Mouse (Mus musculus): ENCODE measurements around the gene Maats1. TPM values are rescaled to one million over a fixed set of nuclear protein-coding genes. Genes with fewer than 3 reads are reported as not detected.

Maats1 gene
- polyA plus RNA-seq, 1 experiment from 2014 or later = 0.10 TPM

DNA sequence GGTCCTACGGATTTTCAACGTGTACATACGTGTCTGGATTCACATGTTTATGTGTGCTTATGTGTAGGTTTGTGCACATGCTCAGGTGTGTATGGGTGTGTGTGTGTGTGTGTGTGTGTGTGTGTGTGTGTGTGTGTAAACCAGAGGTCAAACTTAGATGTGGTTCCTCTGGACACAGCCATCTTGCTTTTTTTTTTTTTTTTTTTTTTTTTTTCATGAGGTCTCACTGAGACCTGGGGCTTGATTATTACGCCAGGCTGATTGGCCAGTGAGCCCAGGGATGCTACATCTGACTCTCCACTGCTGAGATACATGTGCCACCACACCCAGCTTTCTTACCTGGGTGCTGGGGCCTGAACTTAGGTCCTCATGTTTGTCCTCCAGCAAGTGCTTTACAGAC lies 22.9 kb downstream of the Maats1 start:
- Histone ChIP-seq H3K36me3 (no peaks in the 10 kb centered on the region), H3K27me3 (no peaks in the 10 kb centered on the region), H3K4me3 (no peak overlapping the region), H3K9me3 (replicated peaks) (no peaks in the 10 kb centered on the region), H3K9ac (no peak overlapping the region), H3K4me2 (no peak overlapping the region), H3K4me1 (replicated peaks) (0 out of 2 replicates have a peak, but pooled peaks cover 2% of the 10 kb centered on the region), H3K27ac (no peak overlapping the region)
- WGBS = 81% methylated on average over 4 of the region's 4 CpGs
- ATAC-seq (replicated peaks; ENCODE audit: insufficient number of reproducible peaks, insufficient read depth, low FRiP score, low read depth) = no peak

DNA sequence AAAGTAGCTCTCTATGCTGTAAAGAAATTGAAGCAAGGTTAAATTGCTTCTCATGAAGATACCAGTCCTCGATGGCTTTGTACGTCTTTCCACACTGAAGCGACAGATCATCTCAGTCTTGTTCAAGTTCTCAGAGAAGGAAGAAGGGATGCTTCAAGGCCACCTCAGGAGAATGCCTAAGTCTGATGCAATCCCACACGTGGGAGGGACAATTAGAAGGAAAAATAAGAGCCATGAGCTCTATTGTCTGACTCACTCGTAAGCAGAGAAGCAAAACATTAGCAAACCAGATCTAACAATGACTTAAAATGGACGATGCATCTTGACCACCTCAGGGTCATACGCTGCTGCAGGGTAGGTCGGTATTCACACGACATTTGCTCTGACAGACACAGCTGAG lies 23.5 kb downstream of the Maats1 start:
- H3K9ac ChIP-seq = no peak overlapping the region
- no peak overlapping the region for H3K27ac ChIP-seq
- 0 out of 2 replicates have a peak, but pooled peaks cover 2% of the 10 kb centered on the region for H3K4me1 ChIP-seq (replicated peaks)
- H3K4me2 ChIP-seq = no peak overlapping the region
- ATAC-seq (replicated peaks; ENCODE audit: insufficient number of reproducible peaks, insufficient read depth, low FRiP score, low read depth) = no peak
- H3K9me3 ChIP-seq (replicated peaks) = no peaks in the 10 kb centered on the region
- H3K36me3 ChIP-seq = no peaks in the 10 kb centered on the region
- 73% methylated on average over 9 of the region's 9 CpGs for WGBS
- no peaks in the 10 kb centered on the region for H3K27me3 ChIP-seq
- H3K4me3 ChIP-seq = no peak overlapping the region

DNA sequence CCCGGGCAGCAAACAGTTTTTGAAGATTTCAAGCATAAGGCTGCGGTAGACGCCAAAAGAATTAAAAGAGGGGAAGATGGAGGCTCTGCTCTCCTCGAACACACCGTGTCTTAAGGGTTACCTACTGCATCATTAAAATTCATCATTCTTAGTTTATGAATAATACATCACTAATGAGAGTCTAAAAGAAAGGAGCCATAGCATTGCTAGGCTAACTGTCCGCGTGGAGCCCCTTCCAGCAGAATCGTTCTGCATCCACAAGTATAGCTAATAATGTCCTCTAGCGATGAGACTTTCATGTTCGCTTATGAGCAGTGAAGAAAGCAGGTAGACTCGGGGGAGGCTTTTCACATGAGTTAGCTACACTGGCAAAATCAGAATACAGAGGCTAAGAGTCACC lies 33.7 kb downstream of the Maats1 start:
- H3K9me3 ChIP-seq (replicated peaks) = no peaks in the 10 kb centered on the region
- no peaks in the 10 kb centered on the region; the same call in 1 of the 2 replicates for H3K4me1 ChIP-seq (replicated peaks)
- ATAC-seq (replicated peaks; ENCODE audit: insufficient number of reproducible peaks, insufficient read depth, low FRiP score, low read depth) = no peak
- no peak overlapping the region for H3K4me3 ChIP-seq
- H3K9ac ChIP-seq = no peak overlapping the region
- no peak overlapping the region for H3K4me2 ChIP-seq
- H3K36me3 ChIP-seq = no peaks in the 10 kb centered on the region
- H3K27me3 ChIP-seq = no peaks in the 10 kb centered on the region
- H3K27ac ChIP-seq = no peak overlapping the region
- WGBS = 83% methylated on average over 11 of the region's 11 CpGs

GRCm38 (mm10) chr16:38307651-38308050 lies 34.3 kb downstream of the Maats1 start:
- Histone ChIP-seq H3K9me3 (replicated peaks) (no peaks in the 10 kb centered on the region), H3K4me2 (no peak overlapping the region), H3K36me3 (no peaks in the 10 kb centered on the region), H3K27ac (no peak overlapping the region), H3K4me3 (no peak overlapping the region), H3K4me1 (replicated peaks) (no peaks in the 10 kb centered on the region; the same call in 1 of the 2 replicates), H3K27me3 (no peaks in the 10 kb centered on the region), H3K9ac (no peak overlapping the region)
- 66% methylated on average over 7 of the region's 7 CpGs for WGBS
- no peak for ATAC-seq (replicated peaks; ENCODE audit: insufficient number of reproducible peaks, insufficient read depth, low FRiP score, low read depth)

GRCm38 (mm10) chr16:38307221-38307605 lies 34.7 kb downstream of the Maats1 start:
- Histone ChIP-seq H3K27ac (no peak overlapping the region), H3K36me3 (no peaks in the 10 kb centered on the region), H3K4me3 (no peak overlapping the region), H3K9me3 (replicated peaks) (no peaks in the 10 kb centered on the region), H3K4me1 (replicated peaks) (no peaks in the 10 kb centered on the region; the same call in 1 of the 2 replicates), H3K4me2 (no peak overlapping the region), H3K27me3 (no peaks in the 10 kb centered on the region), H3K9ac (no peak overlapping the region)
- WGBS = 58% methylated on average over 5 of the region's 5 CpGs
- no peak for ATAC-seq (replicated peaks; ENCODE audit: insufficient number of reproducible peaks, insufficient read depth, low FRiP score, low read depth)

- Histone ChIP-seq H3K27me3 (no peaks in the 10 kb centered on the region), H3K4me1 (replicated peaks) (no peaks in the 10 kb centered on the region; the same call in 1 of the 2 replicates), H3K9ac (no peak overlapping the region), H3K9me3 (replicated peaks) (no peaks in the 10 kb centered on the region), H3K36me3 (no peaks in the 10 kb centered on the region), H3K4me2 (no peak overlapping the region), H3K4me3 (no peak overlapping the region), H3K27ac (no peak overlapping the region)
- ATAC-seq (replicated peaks; ENCODE audit: insufficient number of reproducible peaks, insufficient read depth, low FRiP score, low read depth) = no peak
- 50% methylated on average over 18 of the region's 18 CpGs for WGBS
Measured at GRCm38 (mm10) chr16:38306571-38307220, 35.2 kb downstream of the Maats1 start.

DNA sequence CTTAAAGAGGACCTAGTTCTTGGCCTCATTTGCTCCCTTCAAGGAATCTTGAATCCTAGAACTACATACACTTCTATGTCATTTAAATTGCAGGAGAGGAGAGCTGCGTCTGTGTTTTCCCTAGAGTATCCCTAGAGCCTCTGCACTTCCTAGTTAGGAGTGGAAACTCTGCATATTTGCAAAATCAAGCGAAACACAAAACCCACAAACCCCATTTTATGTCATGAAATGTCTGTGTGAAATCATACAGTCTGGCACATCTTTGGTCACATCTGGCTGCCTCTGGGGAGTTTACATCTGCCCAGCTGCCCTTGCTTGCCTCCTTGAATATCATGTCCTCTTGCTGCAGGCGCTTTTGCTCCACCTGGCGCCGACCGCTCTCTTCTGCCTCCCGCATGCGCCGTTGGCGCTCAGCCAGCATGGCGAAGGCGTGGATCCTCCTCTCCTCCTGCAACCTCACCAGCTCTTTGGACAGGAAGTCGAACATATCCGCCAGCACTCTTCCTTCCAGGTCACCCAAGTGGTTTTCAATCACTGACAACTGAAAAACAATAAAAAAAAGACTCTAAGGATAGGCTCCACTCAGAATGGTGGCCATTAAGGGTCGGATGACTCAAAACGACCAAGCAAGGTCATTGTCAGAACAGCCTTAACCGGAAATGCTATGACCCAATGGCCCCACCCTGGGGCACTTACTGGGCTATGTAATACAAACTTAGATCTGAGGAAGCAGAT lies 37.3 kb downstream of the Maats1 start:
- 56% methylated on average over 17 of the region's 17 CpGs for WGBS
- H3K4me3 ChIP-seq = no peak overlapping the region
- H3K9me3 ChIP-seq (replicated peaks) = no peaks in the 10 kb centered on the region
- H3K36me3 ChIP-seq = no peaks in the 10 kb centered on the region
- H3K27ac ChIP-seq = no peak overlapping the region
- no peak overlapping the region for H3K9ac ChIP-seq
- ATAC-seq (replicated peaks; ENCODE audit: insufficient number of reproducible peaks, insufficient read depth, low FRiP score, low read depth) = no peak
- H3K4me1 ChIP-seq (replicated peaks) = no peaks in the 10 kb centered on the region; the same call in 1 of the 2 replicates
- no peak overlapping the region for H3K4me2 ChIP-seq
- no peaks in the 10 kb centered on the region for H3K27me3 ChIP-seq

GRCm38 (mm10) chr16:38302367-38302766 lies 39.6 kb downstream of the Maats1 start:
- Histone ChIP-seq H3K27ac (no peak overlapping the region), H3K36me3 (no peaks in the 10 kb centered on the region), H3K4me1 (replicated peaks) (no peaks in the 10 kb centered on the region; the same call in 1 of the 2 replicates), H3K9me3 (replicated peaks) (no peaks in the 10 kb centered on the region), H3K9ac (no peak overlapping the region), H3K4me3 (no peak overlapping the region), H3K27me3 (no peaks in the 10 kb centered on the region), H3K4me2 (no peak overlapping the region)
- WGBS = 84% methylated on average over 13 of the region's 13 CpGs
- ATAC-seq (replicated peaks; ENCODE audit: insufficient number of reproducible peaks, insufficient read depth, low FRiP score, low read depth) = no peak

DNA sequence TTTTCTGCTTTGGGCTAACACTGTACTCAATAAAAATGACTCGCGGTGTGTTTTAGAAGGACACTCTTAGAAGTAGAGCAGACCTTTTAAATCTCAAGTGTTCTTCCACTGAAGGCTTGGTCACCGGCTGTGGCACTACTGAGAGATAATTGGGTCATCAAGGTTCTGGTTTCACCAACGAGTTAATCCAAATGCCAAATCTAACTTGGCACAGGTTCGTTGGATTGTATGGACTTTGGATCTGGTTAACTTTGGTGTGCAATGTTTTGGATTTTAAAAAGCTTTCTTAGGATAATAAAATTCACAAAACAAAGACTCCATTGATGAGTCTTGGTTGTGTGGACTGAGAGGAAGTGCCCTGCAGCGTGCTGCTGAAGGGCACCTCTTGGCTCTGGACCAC lies 43.5 kb downstream of the Maats1 start:
- Histone ChIP-seq H3K27ac (no peak overlapping the region), H3K36me3 (no peaks in the 10 kb centered on the region), H3K27me3 (no peaks in the 10 kb centered on the region), H3K4me3 (no peak overlapping the region), H3K9me3 (replicated peaks) (no peaks in the 10 kb centered on the region), H3K9ac (no peak overlapping the region), H3K4me2 (no peak overlapping the region), H3K4me1 (replicated peaks) (peaks cover 2% of the 10 kb centered on the region; the same call in 1 of the 2 replicates)
- 80% methylated on average over 6 of the region's 6 CpGs for WGBS
- ATAC-seq (replicated peaks; ENCODE audit: insufficient number of reproducible peaks, insufficient read depth, low FRiP score, low read depth) = no peak

- no peak overlapping the region for H3K4me2 ChIP-seq
- no peak for ATAC-seq (replicated peaks; ENCODE audit: insufficient number of reproducible peaks, insufficient read depth, low FRiP score, low read depth)
Measured at GRCm38 (mm10) chr16:38295349-38295930, 46.5 kb downstream of the Maats1 start.

DNA sequence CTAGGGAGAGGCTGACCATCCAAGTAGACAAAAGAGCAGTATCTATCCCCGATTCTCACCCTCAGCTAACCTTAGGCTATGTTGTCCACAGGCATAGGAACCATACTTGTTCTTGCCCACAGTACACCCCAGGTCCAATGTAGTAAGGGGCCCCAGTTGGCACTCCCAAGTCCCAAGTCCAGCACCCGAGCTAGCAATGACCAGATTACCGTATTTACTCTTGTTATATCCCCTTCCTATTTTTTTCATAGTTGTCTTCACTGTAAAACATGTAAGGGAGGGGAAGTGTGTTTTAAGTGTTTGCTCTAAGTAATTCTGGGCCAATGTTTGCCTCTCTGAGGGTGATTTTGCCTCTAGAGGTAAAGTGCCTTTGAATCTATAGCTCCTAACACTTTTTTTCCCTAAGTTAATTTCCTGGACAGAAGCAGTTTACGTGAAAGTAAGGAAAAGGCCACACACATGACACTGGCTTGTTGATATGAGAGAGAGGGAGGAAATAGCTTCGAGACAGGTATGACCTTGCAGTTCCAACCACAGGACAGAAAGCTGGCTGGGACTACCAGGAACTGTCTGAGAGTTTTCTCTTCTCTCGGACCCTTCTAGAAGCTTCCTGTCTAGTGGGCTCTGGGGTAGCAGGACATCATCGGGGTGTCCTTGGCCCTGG lies 47.1 kb downstream of the Maats1 start, which contains the start of gene Nr1i2:
Nr1i2 (minus strand) TSS at position 140 of the 664 bp plus-strand sequence.
- no peaks in the 10 kb centered on the region for H3K27me3 ChIP-seq
- WGBS = 55% methylated on average over 7 of the region's 7 CpGs
- H3K4me2 ChIP-seq = no peak within 1 kb of the TSS
- no peaks in the 10 kb centered on the region for H3K36me3 ChIP-seq
- H3K9ac ChIP-seq = no peak within 1 kb of the TSS
- H3K4me1 ChIP-seq (replicated peaks) = peaks cover 2% of the 10 kb centered on the region; the same call in 1 of the 2 replicates
- H3K4me3 ChIP-seq = no peak within 1 kb of the TSS
- ATAC-seq (replicated peaks; ENCODE audit: insufficient number of reproducible peaks, insufficient read depth, low FRiP score, low read depth) = no peak
- no peak within 1 kb of the TSS for H3K27ac ChIP-seq
- no peaks in the 10 kb centered on the region for H3K9me3 ChIP-seq (replicated peaks)

More at GRCm38 (mm10) chr16:38295349-38295930, 46.5 kb downstream of the Maats1 start:
- peaks cover 2% of the 10 kb centered on the region; the same call in 1 of the 2 replicates for H3K4me1 ChIP-seq (replicated peaks)
- no peak overlapping the region for H3K27ac ChIP-seq
- H3K27me3 ChIP-seq = no peaks in the 10 kb centered on the region
- 38% methylated on average over 5 of the region's 5 CpGs for WGBS
- no peaks in the 10 kb centered on the region for H3K36me3 ChIP-seq
- no peak overlapping the region for H3K9ac ChIP-seq
- no peaks in the 10 kb centered on the region for H3K9me3 ChIP-seq (replicated peaks)
- no peak overlapping the region for H3K4me3 ChIP-seq
